Mouse (Mus musculus): ENCODE data around the gene Uts2. TPM values are rescaled to one million over a fixed set of nuclear protein-coding genes. Genes with fewer than 3 reads are reported as not detected.

Gene Uts2
- total and polyA plus RNA-seq, 3 experiments, result not detected

GRCm38 (mm10) chr4:151036521-151036920 lies 39.6 kb downstream of the Uts2 start:
- no peak for DNase-seq (ENCODE audit: extremely low read depth)
- H3K4me2 ChIP-seq (ENCODE audit: insufficient read depth, low read depth, poor library complexity, severe bottlenecking), result no peak overlapping the region
- in situ Hi-C loops (cut with MboI; ENCODE audit: low pct_ligation_motif_present, low pct_unique_long_range_greater_than_20kb, low sequenced_read_pairs) (no loop called here), dilution Hi-C loops (cut with MboI; ENCODE audit: extremely low pct_ligation_motif_present, extremely low pct_unique_long_range_greater_than_20kb, low sequenced_read_pairs) (no loop called here)
- H3K79me2 ChIP-seq (replicated peaks; ENCODE audit: control insufficient read depth, extremely low read depth, insufficient read depth, poor library complexity, severe bottlenecking), result no peaks in the 10 kb centered on the region
- no peak overlapping the region for H3K27ac ChIP-seq (ENCODE audit: insufficient read depth, low read depth)
- no peaks in the 10 kb centered on the region for H3K9me3 ChIP-seq (replicated peaks; ENCODE audit: low read length)
- H3K9ac ChIP-seq (ENCODE audit: insufficient read depth, low read depth), result no peak overlapping the region
- no peak for TF ChIP-seq PAX5 (IDR thresholded peaks at IDR 0.05; ENCODE audit: low read length)
- TF ChIP-seq MAX (IDR thresholded peaks at IDR 0.05; ENCODE audit: low read length), result no peak
- no peak for TF ChIP-seq JUN (IDR thresholded peaks at IDR 0.05; ENCODE audit: insufficient read depth, low read depth, low read length)
- no peak for TF ChIP-seq MAZ (IDR thresholded peaks at IDR 0.05; ENCODE audit: low read depth, low read length)
- no peak for TF ChIP-seq TBP (conservative IDR thresholded peaks at IDR 0.05; ENCODE audit: low read depth, low read length)
- TF ChIP-seq RAD21 (IDR thresholded peaks at IDR 0.05; ENCODE audit: low read depth, low read length), result no peak
- TF ChIP-seq ZC3H11A (IDR thresholded peaks at IDR 0.05; ENCODE audit: low read depth, low read length), result no peak
- TF ChIP-seq HCFC1 (IDR thresholded peaks at IDR 0.05; ENCODE audit: low read depth, low read length), result no peak
- no peak for TF ChIP-seq EP300 (IDR thresholded peaks at IDR 0.05; ENCODE audit: low read length)
- no peak for TF ChIP-seq MXI1 (IDR thresholded peaks at IDR 0.05; ENCODE audit: low read depth, low read length)
- no peak for TF ChIP-seq NRF1 (IDR thresholded peaks at IDR 0.05; ENCODE audit: low read depth, low read length)
- TF ChIP-seq UBTF (IDR thresholded peaks at IDR 0.05; ENCODE audit: low read depth, low read length), result no peak
- no peak for TF ChIP-seq ETS1 (conservative IDR thresholded peaks at IDR 0.05; ENCODE audit: low read depth, low read length)
- TF ChIP-seq CTCF (conservative IDR thresholded peaks at IDR 0.05 in 1 of 2, IDR thresholded peaks at IDR 0.05 in 1 of 2; ENCODE audit: low read depth in 2 of 2, low read length in 2 of 2), result no peak
- no peak for TF ChIP-seq CHD2 (IDR thresholded peaks at IDR 0.05; ENCODE audit: low read length)
- TF ChIP-seq USF2 (conservative IDR thresholded peaks at IDR 0.05; ENCODE audit: low read depth, low read length), result no peak
- TF ChIP-seq POLR2A (IDR thresholded peaks at IDR 0.05; ENCODE audit: low read depth, low read length), result no peak
- no peak for TF ChIP-seq ZKSCAN1 (IDR thresholded peaks at IDR 0.05; ENCODE audit: borderline replicate concordance, low read depth, low read length)
- no peak for TF ChIP-seq ELF1 (IDR thresholded peaks at IDR 0.05; ENCODE audit: low read depth, low read length)
- TF ChIP-seq MEF2A (IDR thresholded peaks at IDR 0.05; ENCODE audit: borderline replicate concordance, low read depth, low read length), result no peak
- peaks cover 0 to 1% of the 10 kb centered on the region in 2 experiments for H3K36me3 ChIP-seq (replicated peaks in 1 of 2; ENCODE audit: control insufficient read depth in 1 of 2, insufficient read depth in 1 of 2, low read length in 1 of 2)
- no peaks in the 10 kb centered on the region for H3K27me3 ChIP-seq (replicated peaks)
- H3K4me3 ChIP-seq (replicated peaks in 1 of 3; ENCODE audit: low read depth in 2 of 3, low read length in 2 of 3, poor library complexity in 1 of 3), result no peak overlapping the region
- H3K4me1 ChIP-seq (ENCODE audit: control insufficient read depth in 1 of 2, insufficient read depth in 2 of 2), result peaks cover 2 to 3% of the 10 kb centered on the region in 2 experiments; a peak in 3 of 4 replicates

- Histone ChIP-seq H3K79me2 (replicated peaks; ENCODE audit: control insufficient read depth, extremely low read depth, insufficient read depth, poor library complexity, severe bottlenecking) (no peaks in the 10 kb centered on the region), H3K27me3 (replicated peaks) (no peaks in the 10 kb centered on the region), H3K36me3 (replicated peaks in 1 of 2; ENCODE audit: control insufficient read depth in 1 of 2, insufficient read depth in 1 of 2, low read length in 1 of 2) (no peaks in the 10 kb centered on the region), H3K27ac (ENCODE audit: insufficient read depth, low read depth) (no peak overlapping the region), H3K4me1 (ENCODE audit: control insufficient read depth in 1 of 2, insufficient read depth in 2 of 2) (peaks cover 2 to 9% of the 10 kb centered on the region in 2 experiments; a peak in 3 of 4 replicates), H3K9ac (ENCODE audit: insufficient read depth, low read depth) (no peak overlapping the region), H3K4me2 (ENCODE audit: insufficient read depth, low read depth, poor library complexity, severe bottlenecking) (no peak overlapping the region), H3K4me3 (replicated peaks in 1 of 3; ENCODE audit: low read depth in 2 of 3, low read length in 2 of 3, poor library complexity in 1 of 3) (no peak overlapping the region), H3K9me3 (replicated peaks; ENCODE audit: low read length) (no peaks in the 10 kb centered on the region)
- TF ChIP-seq USF1 (IDR thresholded peaks at IDR 0.05; ENCODE audit: low read depth, low read length), result no peak
- TF ChIP-seq ETS1 (conservative IDR thresholded peaks at IDR 0.05; ENCODE audit: low read depth, low read length), result peak; percentile 77
- TF ChIP-seq BHLHE40 (IDR thresholded peaks at IDR 0.05; ENCODE audit: low read depth, low read length), result peak; percentile 81
- no peak for TF ChIP-seq POLR2A (IDR thresholded peaks at IDR 0.05; ENCODE audit: low read depth, low read length)
- no peak for TF ChIP-seq TBP (conservative IDR thresholded peaks at IDR 0.05; ENCODE audit: low read depth, low read length)
- TF ChIP-seq KAT2A (IDR thresholded peaks at IDR 0.05; ENCODE audit: insufficient replicate concordance, low read length), result no peak
- TF ChIP-seq ELF1 (IDR thresholded peaks at IDR 0.05; ENCODE audit: low read depth, low read length), result no peak
- no peak for TF ChIP-seq CHD1 (IDR thresholded peaks at IDR 0.05; ENCODE audit: low read depth, low read length)
- peak; percentile 65 for TF ChIP-seq IRF4 (IDR thresholded peaks at IDR 0.05; ENCODE audit: low read depth, low read length)
- TF ChIP-seq ZNF384 (IDR thresholded peaks at IDR 0.05; ENCODE audit: low read depth, low read length), result no peak
- TF ChIP-seq TCF12 (IDR thresholded peaks at IDR 0.05; ENCODE audit: low read depth, low read length), result no peak; the same call in 1 of the 2 replicates
- peak; percentile 16 for DNase-seq (ENCODE audit: extremely low read depth)
- in situ Hi-C loops (cut with MboI; ENCODE audit: low pct_ligation_motif_present, low pct_unique_long_range_greater_than_20kb, low sequenced_read_pairs), result no loop called here
- dilution Hi-C loops (cut with MboI; ENCODE audit: extremely low pct_ligation_motif_present, extremely low pct_unique_long_range_greater_than_20kb, low sequenced_read_pairs), result no loop called here
Observed at GRCm38 (mm10) chr4:151037800-151038199, 40.9 kb downstream of the Uts2 start.

Data from CH12.LX (cell line).